Mouse (Mus musculus) liver, embryonic 16.5 days (tissue): ENCODE measurements around the gene Midn. TPM values are rescaled to one million over a fixed set of nuclear protein-coding genes. Genes with fewer than 3 reads are reported as not detected.
A peak's percentile ranks its signal among the peaks of the same experiment; 100 is the strongest.

Source experiments
- ATAC-seq: fragments of 200-750 bp; cut with Nextera tagmentation; 2 replicates; pipeline ENCODE4 v1.8.0; 2017; ENCODE audit warnings: low read depth, mild to moderate bottlenecking, moderate number of reproducible peaks, moderate library complexity
- H3K27ac ChIP-seq: fragments of 300-500 bp; sonication (generic); 2 replicates; pipeline ENCODE4 v1.5.1; 2014; ENCODE audit warnings: mild to moderate bottlenecking, low read length
- H3K27me3 ChIP-seq: fragments of 300-500 bp; sonication (generic); 2 replicates; pipeline ENCODE4 v1.6.1; 2014; ENCODE audit warnings: low read depth, low read length, mixed read lengths; ENCODE audit not compliant: control insufficient read depth, insufficient read depth
- H3K36me3 ChIP-seq: fragments of 300-500 bp; sonication (generic); 2 replicates; pipeline ENCODE4 v1.6.1; 2014; ENCODE audit warnings: mild to moderate bottlenecking; ENCODE audit not compliant: control insufficient read depth, insufficient read depth
- H3K4me1 ChIP-seq: fragments of 300-500 bp; sonication (generic); 2 replicates; pipeline ENCODE4 v1.6.1; 2014; ENCODE audit warnings: low read depth, low read length, mixed read lengths; ENCODE audit not compliant: control insufficient read depth
- H3K4me2 ChIP-seq: fragments of 300-500 bp; sonication (generic); 2 replicates; pipeline ENCODE4 v1.6.1; 2014; ENCODE audit warnings: low read depth, low read length, mixed read lengths
- H3K4me3 ChIP-seq: fragments of 300-500 bp; sonication (generic); 2 replicates; pipeline ENCODE4 v1.5.1; 2014; ENCODE audit warnings: low read depth, mild to moderate bottlenecking, low read length
- H3K9ac ChIP-seq: fragments of 300-500 bp; sonication (generic); 2 replicates; pipeline ENCODE4 v1.6.1; 2014; ENCODE audit warnings: low read depth, low read length
- H3K9me3 ChIP-seq: fragments of 300-500 bp; sonication (generic); replicated peaks from 2 replicates; pipeline ENCODE4 v1.6.1; 2016; ENCODE audit warnings: low read length; ENCODE audit not compliant: control insufficient read depth
- WGBS: fragments of 180-500 bp; shearing (Covaris S2); extraction: QIAGEN DNeasy Blood & Tissue Kit; methylation state at CpG from one replicate; pipeline ENCODE4 v1.1.7; 2014; ENCODE audit not compliant: insufficient replicate concordance; 5-methylcytosine and 5-hydroxymethylcytosine counted together
- polyA plus RNA-seq: library from polyadenylated mRNA; unstranded; fragments of >200 nt; fragmentation: Nextera tagmentation; extraction: Ambion mirVana; gene quantifications from 2 replicates; pipeline ENCODE4 v1.2.1, GENCODE M21; 2015

The Midn gene
- polyA plus RNA-seq, 1 experiment from 2014 or later: 2.6 TPM

DNA sequence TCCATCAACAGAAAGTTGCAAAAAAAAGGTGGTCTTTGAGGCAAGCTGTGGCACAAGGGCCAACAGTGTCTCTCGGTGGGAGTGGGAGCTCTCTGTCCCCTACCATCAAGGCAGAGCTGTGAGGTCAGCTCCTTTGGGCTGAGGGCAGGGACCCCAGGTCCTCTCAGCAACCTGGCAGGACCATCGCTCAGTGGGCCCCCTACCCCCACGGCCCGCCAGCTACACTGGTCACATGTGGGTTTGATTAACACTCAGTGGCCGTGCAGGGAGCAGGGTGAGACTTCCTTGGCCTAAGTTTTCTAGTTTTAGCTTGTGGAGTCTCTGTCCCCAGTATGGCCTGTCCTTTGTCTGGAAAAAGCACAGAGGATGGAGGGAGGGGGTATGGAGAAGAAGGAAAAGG lies 32.8 kb downstream of the Midn start:
- no peak for ATAC-seq
- H3K4me3 ChIP-seq: no peak overlapping the region
- no peak overlapping the region for H3K27ac ChIP-seq
- no peaks in the 10 kb centered on the region for H3K36me3 ChIP-seq
- 59% methylated on average over 5 of the region's 5 CpGs for WGBS
- H3K4me1 ChIP-seq: peaks cover 8% of the 10 kb centered on the region
- no peaks in the 10 kb centered on the region for H3K9me3 ChIP-seq
- H3K4me2 ChIP-seq: no peak overlapping the region
- peaks cover 44% of the 10 kb centered on the region for H3K27me3 ChIP-seq
- H3K9ac ChIP-seq: no peak overlapping the region

- Histone ChIP-seq H3K9ac (no peak overlapping the region), H3K4me2 (no peak overlapping the region), H3K4me3 (no peak overlapping the region), H3K4me1 (peaks cover 8% of the 10 kb centered on the region), H3K9me3 (no peaks in the 10 kb centered on the region), H3K27me3 (peaks cover 61% of the 10 kb centered on the region), H3K27ac (no peak overlapping the region), H3K36me3 (no peaks in the 10 kb centered on the region)
- 72% methylated on average over 7 of the region's 7 CpGs for WGBS
- no peak for ATAC-seq
Measured at GRCm38 (mm10) chr10:80182547-80182946, 34.5 kb downstream of the Midn start.

DNA sequence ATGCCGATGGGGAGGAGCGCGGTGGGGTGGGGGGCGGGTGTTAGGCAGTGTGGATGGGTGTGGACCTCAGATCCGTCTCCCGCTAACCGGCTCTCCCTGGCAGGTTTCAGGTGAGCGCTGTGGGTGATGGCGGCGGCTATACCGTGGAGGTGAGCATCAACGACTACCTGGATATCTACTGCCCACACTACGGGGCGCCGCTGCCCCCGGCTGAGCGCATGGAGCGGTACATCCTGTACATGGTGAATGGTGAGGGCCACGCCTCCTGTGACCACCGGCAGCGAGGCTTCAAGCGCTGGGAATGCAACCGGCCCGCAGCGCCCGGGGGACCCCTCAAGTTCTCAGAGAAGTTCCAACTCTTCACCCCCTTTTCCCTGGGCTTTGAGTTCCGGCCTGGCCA lies 38.6 kb downstream of the Midn start:
- no peak for ATAC-seq
- Histone ChIP-seq H3K4me2 (no peak overlapping the region), H3K27ac (no peak overlapping the region), H3K27me3 (peaks cover 64% of the 10 kb centered on the region), H3K9me3 (no peaks in the 10 kb centered on the region), H3K36me3 (no peaks in the 10 kb centered on the region), H3K4me3 (no peak overlapping the region), H3K4me1 (peaks cover 3% of the 10 kb centered on the region; the same call in 1 of the 2 replicates), H3K9ac (no peak overlapping the region)
- 28% methylated on average over 27 of the region's 27 CpGs for WGBS

DNA sequence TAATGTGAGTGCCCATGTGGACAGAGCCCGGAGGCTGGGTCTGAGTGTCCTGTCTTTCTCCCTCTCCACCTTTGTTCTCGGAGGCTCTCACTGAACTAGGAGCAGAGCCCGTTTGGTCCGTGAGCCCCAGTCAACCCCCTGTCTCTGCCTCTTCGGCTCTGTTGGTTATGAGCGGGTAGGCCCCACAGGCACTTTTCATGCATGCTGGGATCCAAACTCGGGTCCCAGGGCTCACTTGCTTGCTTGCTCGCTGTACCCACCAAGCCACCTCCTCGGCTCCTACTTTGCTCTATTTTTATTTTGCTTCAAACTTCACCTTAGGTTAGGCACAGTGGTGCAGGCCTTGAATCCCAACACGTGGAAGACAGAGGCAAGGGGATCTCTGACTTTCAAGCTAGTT lies 39.7 kb downstream of the Midn start:
- Histone ChIP-seq H3K27ac (no peak overlapping the region), H3K9ac (no peak overlapping the region), H3K4me3 (no peak overlapping the region), H3K27me3 (peaks cover 75% of the 10 kb centered on the region), H3K36me3 (no peaks in the 10 kb centered on the region), H3K9me3 (no peaks in the 10 kb centered on the region), H3K4me2 (no peak overlapping the region), H3K4me1 (peaks cover 3% of the 10 kb centered on the region; the same call in 1 of the 2 replicates)
- WGBS: 71% methylated on average over 10 of the region's 10 CpGs
- ATAC-seq: no peak

GRCm38 (mm10) chr10:80188453-80189024 lies 40.5 kb downstream of the Midn start:
- Histone ChIP-seq H3K9me3 (no peaks in the 10 kb centered on the region), H3K9ac (no peak overlapping the region), H3K4me1 (peaks cover 3% of the 10 kb centered on the region; the same call in 1 of the 2 replicates), H3K27me3 (peaks cover 81% of the 10 kb centered on the region), H3K36me3 (no peaks in the 10 kb centered on the region), H3K4me3 (no peak overlapping the region), H3K4me2 (no peak overlapping the region), H3K27ac (no peak overlapping the region)
- ATAC-seq: no peak
- 70% methylated on average over 15 of the region's 15 CpGs for WGBS

GRCm38 (mm10) chr10:80189999-80190398 lies 41.9 kb downstream of the Midn start:
- 5% methylated on average over 21 of the region's 21 CpGs for WGBS
- H3K4me2 ChIP-seq: peak overlapping the region; percentile 55
- H3K27ac ChIP-seq: no peak overlapping the region
- H3K4me1 ChIP-seq: peaks cover 3% of the 10 kb centered on the region; the same call in 1 of the 2 replicates
- H3K4me3 ChIP-seq: peak overlapping the region; percentile 33
- no peak overlapping the region for H3K9ac ChIP-seq
- no peaks in the 10 kb centered on the region for H3K9me3 ChIP-seq
- no peak for ATAC-seq
- H3K27me3 ChIP-seq: peaks cover 79% of the 10 kb centered on the region
- H3K36me3 ChIP-seq: no peaks in the 10 kb centered on the region

DNA sequence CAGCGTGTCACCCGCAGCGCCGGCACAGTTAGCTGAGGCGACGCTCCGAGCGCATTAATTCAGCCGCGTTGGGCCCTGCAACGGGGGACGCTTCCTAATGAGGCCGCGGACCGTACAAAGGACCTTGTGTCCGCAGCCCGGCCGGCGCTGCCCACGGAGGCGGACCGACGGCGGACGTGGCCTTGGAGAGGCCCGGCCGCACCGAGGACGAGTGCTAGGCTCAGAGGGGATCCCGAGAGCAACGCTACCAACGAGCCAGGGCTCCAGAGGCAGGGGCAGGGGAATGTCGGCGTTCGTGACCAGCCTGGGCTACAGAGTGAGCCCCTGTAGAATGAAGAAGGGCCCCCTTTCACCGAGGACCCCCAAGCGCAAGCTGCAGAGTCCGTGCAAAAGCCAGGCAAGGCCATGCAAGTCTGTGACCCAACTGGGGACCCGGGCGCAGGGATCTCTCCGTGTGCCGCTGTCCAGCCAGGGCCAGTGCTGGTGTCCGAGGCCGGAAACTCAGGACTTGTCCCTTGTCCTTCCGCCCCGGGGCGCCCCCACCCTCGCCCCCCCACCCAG lies 42.5 kb downstream of the Midn start:
- peak overlapping the region; percentile 33 for H3K4me3 ChIP-seq
- no peak for ATAC-seq
- H3K27ac ChIP-seq: no peak overlapping the region
- peak overlapping the region; percentile 55 for H3K4me2 ChIP-seq
- H3K36me3 ChIP-seq: no peaks in the 10 kb centered on the region
- H3K9me3 ChIP-seq: no peaks in the 10 kb centered on the region
- under 1% methylated on average over 44 of the region's 48 CpGs for WGBS
- H3K27me3 ChIP-seq: peaks cover 76% of the 10 kb centered on the region
- no peak overlapping the region for H3K9ac ChIP-seq
- H3K4me1 ChIP-seq: peaks cover 3% of the 10 kb centered on the region; the same call in 1 of the 2 replicates

DNA sequence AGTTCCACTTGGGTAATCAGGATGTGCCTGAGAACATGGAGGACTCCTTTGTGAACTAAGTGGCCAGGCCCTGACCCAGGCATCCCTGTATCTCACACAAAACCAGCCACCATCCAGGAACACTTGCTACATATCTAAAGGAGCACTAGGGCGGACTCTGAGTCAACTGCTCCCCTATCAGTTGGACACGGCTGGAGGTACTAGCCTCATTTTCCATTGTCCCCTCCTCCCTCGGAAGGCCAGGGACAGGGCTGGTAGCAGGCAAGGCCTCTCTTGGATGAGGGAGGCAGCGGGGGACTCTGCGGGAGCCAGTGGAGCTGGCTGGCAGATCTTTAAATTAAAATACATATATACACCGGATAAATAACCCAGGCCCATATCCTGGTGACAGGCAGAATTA lies 45.9 kb downstream of the Midn start:
- peaks cover 44% of the 10 kb centered on the region for H3K27me3 ChIP-seq
- WGBS: 55% methylated on average over 6 of the region's 6 CpGs

GRCm38 (mm10) chr10:80194441-80194840 lies 46.4 kb downstream of the Midn start:
- no peak overlapping the region for H3K9ac ChIP-seq
- 55% methylated on average over 8 of the region's 8 CpGs for WGBS
- no peak overlapping the region for H3K4me2 ChIP-seq
- no peaks in the 10 kb centered on the region for H3K36me3 ChIP-seq
- H3K27me3 ChIP-seq: peaks cover 39% of the 10 kb centered on the region
- no peak overlapping the region for H3K27ac ChIP-seq
- H3K9me3 ChIP-seq: no peaks in the 10 kb centered on the region
- no peak for ATAC-seq
- H3K4me3 ChIP-seq: no peak overlapping the region
- peaks cover 3% of the 10 kb centered on the region; the same call in 1 of the 2 replicates for H3K4me1 ChIP-seq

More for the DNA sequence above, 45.9 kb downstream of the Midn start:
- H3K4me3 ChIP-seq: no peak overlapping the region
- H3K9me3 ChIP-seq: no peaks in the 10 kb centered on the region
- ATAC-seq: no peak
- H3K36me3 ChIP-seq: no peaks in the 10 kb centered on the region
- no peak overlapping the region for H3K9ac ChIP-seq
- peaks cover 3% of the 10 kb centered on the region; the same call in 1 of the 2 replicates for H3K4me1 ChIP-seq
- no peak overlapping the region for H3K27ac ChIP-seq
- H3K4me2 ChIP-seq: no peak overlapping the region
